Mouse (Mus musculus) heart, postnatal 0 days (tissue): ENCODE measurements around the gene Plagl2. TPM values are rescaled to one million over a fixed set of nuclear protein-coding genes. Genes with fewer than 3 reads are reported as not detected.

Experiments used
- ATAC-seq: fragments of 200-750 bp; cut with Nextera tagmentation; 2 replicates; pipeline ENCODE4 v1.8.0; 2017; ENCODE audit warnings: low read depth, moderate number of reproducible peaks, moderate library complexity; ENCODE audit not compliant: insufficient read depth
- DNase-seq: peaks from one replicate; pipeline ENCODE4 v3.0.0-alpha.2; 2016; ENCODE audit warnings: low spot score
- H3K27ac ChIP-seq: fragments of 300-500 bp; sonication (generic); 2 replicates; pipeline ENCODE4 v1.5.1; 2014; ENCODE audit warnings: low read depth, mild to moderate bottlenecking
- H3K27me3 ChIP-seq: fragments of 300-500 bp; sonication (generic); 2 replicates; pipeline ENCODE4 v1.6.1; 2014; ENCODE audit warnings: low read length, mixed read lengths; ENCODE audit not compliant: control insufficient read depth, insufficient read depth
- H3K36me3 ChIP-seq: fragments of 300-500 bp; sonication (generic); replicated peaks from 2 replicates; pipeline ENCODE4 v1.6.1; 2014; ENCODE audit warnings: low read length, mixed read lengths; ENCODE audit not compliant: control insufficient read depth, insufficient read depth
- H3K4me1 ChIP-seq: fragments of 300-500 bp; sonication (generic); 2 replicates; pipeline ENCODE4 v1.6.1; 2014; ENCODE audit warnings: antibody characterized with exemption; ENCODE audit not compliant: control insufficient read depth, insufficient read depth
- H3K4me2 ChIP-seq: fragments of 300-500 bp; sonication (generic); 2 replicates; pipeline ENCODE4 v1.6.1; 2014; ENCODE audit warnings: low read depth, mild to moderate bottlenecking, low read length, moderate library complexity
- H3K4me3 ChIP-seq: fragments of 300-500 bp; sonication (generic); 2 replicates; pipeline ENCODE4 v1.5.1; 2014; ENCODE audit warnings: low read depth, low read length
- H3K9ac ChIP-seq: fragments of 300-500 bp; sonication (generic); replicated peaks from 2 replicates; pipeline ENCODE4 v1.6.1; 2014; ENCODE audit warnings: low read depth, low read length, mixed read lengths
- H3K9me3 ChIP-seq: fragments of 300-500 bp; sonication (generic); replicated peaks from 2 replicates; pipeline ENCODE4 v1.6.1; 2016; ENCODE audit warnings: low read length; ENCODE audit not compliant: control insufficient read depth
- CTCF ChIP-seq: IDR thresholded peaks from 2 replicates; pipeline ENCODE4 v1.5.1; 2016; ENCODE audit warnings: antibody characterized with exemption, control low read depth, low read depth
- EP300 ChIP-seq: IDR thresholded peaks from 2 replicates; pipeline ENCODE4 v1.6.1; 2016; ENCODE audit warnings: antibody characterized with exemption, low read depth
- WGBS: fragments of 180-500 bp; shearing (Covaris S2); extraction: QIAGEN DNeasy Blood & Tissue Kit; methylation state at CpG from one replicate; pipeline ENCODE4 v1.1.7; 2014; 5-methylcytosine and 5-hydroxymethylcytosine counted together
- polyA plus RNA-seq: library from polyadenylated mRNA; unstranded; fragments of >200 nt; fragmentation: Nextera tagmentation; extraction: Ambion mirVana; gene quantifications from 2 replicates; pipeline ENCODE4 v1.2.1, GENCODE M21; 2015
- total RNA-seq: library from RNA; depleted of rRNA; stranded (reverse); fragments of >200 nt; gene quantifications from 2 replicates; pipeline ENCODE4 v1.2.3, GENCODE M21; 2014; ENCODE audit warnings: low replicate concordance

The Plagl2 gene
- total and polyA plus RNA-seq, 2 experiments from 2014 or later, result 2.6 to 6.3 TPM

DNA sequence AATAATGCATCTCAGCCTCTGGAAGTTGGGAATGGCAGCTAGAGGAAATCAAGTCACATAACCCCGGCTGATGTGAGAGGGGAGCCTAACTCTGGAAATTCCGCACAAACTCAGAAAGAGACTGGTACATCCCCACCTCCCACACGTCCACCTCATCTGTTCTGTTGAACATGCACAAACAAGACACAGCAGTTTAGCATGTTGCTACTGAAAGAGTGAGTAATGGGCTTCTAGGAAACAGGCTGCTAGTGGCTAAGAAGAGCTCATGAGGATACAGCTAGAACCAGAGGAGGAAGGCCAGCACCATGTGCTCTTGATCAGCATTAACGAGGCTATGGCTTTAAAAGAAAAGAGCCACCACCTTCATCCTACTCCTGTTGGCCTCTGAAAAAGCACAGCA lies 3.3 kb downstream of the Plagl2 start:
- Histone ChIP-seq H3K36me3 (peaks cover 30% of the 10 kb centered on the region), H3K27ac (no peak overlapping the region), H3K4me3 (no peak overlapping the region), H3K4me1 (peaks cover 26% of the 10 kb centered on the region), H3K9ac (0 out of 2 replicates have a peak overlapping the region, but pooled peaks have one; percentile 22), H3K4me2 (no peak overlapping the region), H3K27me3 (no peaks in the 10 kb centered on the region), H3K9me3 (no peaks in the 10 kb centered on the region)
- no peak for DNase-seq
- WGBS, result 68% methylated on average over 4 of the region's 4 CpGs
- no peak for ATAC-seq
- TF ChIP-seq EP300 (no peak), CTCF (no peak)

DNA sequence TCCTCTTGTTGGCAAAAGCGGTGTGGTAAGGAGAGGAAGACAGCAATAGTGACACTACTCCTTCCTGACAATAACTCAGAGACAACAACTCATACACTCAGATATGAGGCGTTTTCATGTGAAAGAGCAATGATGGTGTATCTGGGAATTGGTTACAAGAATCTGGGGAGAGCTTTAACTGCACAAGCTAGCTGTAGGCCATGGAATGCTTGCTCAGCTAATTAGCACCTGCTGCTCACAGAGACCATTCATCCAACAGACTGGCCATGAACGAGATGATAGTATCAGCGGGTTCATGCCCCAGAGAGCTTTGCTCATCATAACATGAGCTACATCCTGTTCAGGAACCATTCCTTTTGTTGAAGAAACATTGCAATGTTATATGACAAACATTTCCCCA lies 4.0 kb downstream of the Plagl2 start:
- no peak for DNase-seq
- Histone ChIP-seq H3K4me2 (no peak overlapping the region), H3K27me3 (no peaks in the 10 kb centered on the region), H3K9me3 (no peaks in the 10 kb centered on the region), H3K4me1 (peaks cover 22% of the 10 kb centered on the region), H3K4me3 (no peak overlapping the region), H3K36me3 (peaks cover 37% of the 10 kb centered on the region), H3K27ac (no peak overlapping the region), H3K9ac (no peak overlapping the region)
- WGBS, result 71% methylated on average over 4 of the region's 4 CpGs
- TF ChIP-seq EP300 (no peak), CTCF (no peak)
- ATAC-seq, result no peak

DNA sequence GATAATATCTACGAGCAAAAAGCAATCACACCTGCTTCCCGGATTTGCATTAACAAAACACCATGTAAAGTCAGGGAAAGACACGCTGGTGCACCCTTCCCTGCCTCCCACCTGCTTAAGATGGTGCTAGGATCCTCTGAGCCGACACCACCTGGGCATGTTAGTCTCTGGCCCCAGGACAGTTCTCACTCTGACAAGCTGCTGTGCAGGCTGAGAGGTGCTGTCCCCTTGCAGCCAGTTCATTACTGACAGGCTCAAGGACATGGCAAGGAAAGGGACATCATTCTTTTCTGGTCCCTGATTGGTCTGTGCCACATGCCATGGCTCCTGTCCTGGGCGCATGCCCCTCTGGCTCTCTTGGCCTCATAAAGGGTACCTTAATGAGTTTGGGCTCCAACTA lies 12.7 kb downstream of the Plagl2 start:
- Histone ChIP-seq H3K4me2 (no peak overlapping the region), H3K9ac (no peak overlapping the region), H3K4me1 (peaks cover 11% of the 10 kb centered on the region), H3K27ac (0 out of 2 replicates have a peak overlapping the region, but pooled peaks have one; percentile 15), H3K4me3 (no peak overlapping the region), H3K9me3 (no peaks in the 10 kb centered on the region), H3K27me3 (no peaks in the 10 kb centered on the region), H3K36me3 (peaks cover 46% of the 10 kb centered on the region)
- 0 out of 2 replicates have a peak, but pooled peaks have one; percentile 33 for ATAC-seq
- TF ChIP-seq EP300, result no peak
- TF ChIP-seq CTCF, result no peak
- DNase-seq, result no peak
- WGBS, result 70% methylated on average over 5 of the region's 5 CpGs

DNA sequence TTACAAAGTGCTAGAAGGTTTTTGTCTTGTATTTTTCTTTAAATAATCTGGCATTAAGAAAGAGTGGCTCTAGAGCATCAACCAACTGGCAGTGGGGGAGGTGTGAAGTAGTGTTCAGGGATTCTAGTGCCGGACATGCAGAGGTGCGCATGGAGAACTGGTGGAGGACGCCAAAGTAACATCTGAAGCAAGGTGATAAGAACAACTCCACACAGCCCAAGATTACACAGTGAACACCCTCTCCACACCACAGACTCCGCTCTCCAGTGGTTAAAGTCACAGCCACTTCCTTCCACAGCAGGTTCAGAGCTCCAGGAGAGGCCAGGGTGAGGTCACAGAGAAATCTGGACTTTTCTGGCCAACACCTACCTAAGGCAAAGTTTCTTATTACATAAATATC lies 13.3 kb downstream of the Plagl2 start:
- no peak for ATAC-seq
- Histone ChIP-seq H3K4me3 (no peak overlapping the region), H3K36me3 (peaks cover 41% of the 10 kb centered on the region)

DNA sequence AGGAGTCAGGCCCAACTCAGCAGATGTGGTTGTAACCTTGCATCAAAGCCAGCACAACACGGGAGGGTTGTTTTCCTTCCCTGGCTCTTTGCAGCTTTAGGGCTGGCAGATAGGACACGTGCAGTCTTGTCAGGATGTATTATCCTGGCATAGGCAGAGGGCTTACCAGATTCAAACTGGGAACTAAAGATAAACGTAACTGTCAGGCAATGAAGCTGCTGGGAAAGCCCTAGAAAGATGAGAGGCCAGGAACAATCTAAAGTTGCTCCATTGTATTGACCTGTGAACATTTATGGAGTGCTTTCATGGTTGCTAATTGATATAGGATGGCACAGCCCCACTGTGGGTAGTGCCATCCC lies 15.7 kb downstream of the Plagl2 start:
- WGBS, result 9% methylated on average over 3 of the region's 3 CpGs
- Histone ChIP-seq H3K4me3 (peak overlapping the region; percentile 75), H3K27me3 (no peaks in the 10 kb centered on the region), H3K9ac (peak overlapping the region; percentile 77), H3K9me3 (no peaks in the 10 kb centered on the region), H3K27ac (no peak overlapping the region), H3K36me3 (peaks cover 17% of the 10 kb centered on the region), H3K4me1 (peaks cover 11% of the 10 kb centered on the region), H3K4me2 (peak overlapping the region; percentile 90)
- TF ChIP-seq EP300, result no peak
- TF ChIP-seq CTCF, result no peak
- peak; percentile 21; the same call in 1 of the 2 replicates for ATAC-seq
- no peak for DNase-seq

More for the DNA sequence above, 13.3 kb downstream of the Plagl2 start:
- TF ChIP-seq CTCF (no peak), EP300 (no peak)
- Histone ChIP-seq H3K27me3 (no peaks in the 10 kb centered on the region), H3K9me3 (no peaks in the 10 kb centered on the region), H3K4me1 (peaks cover 11% of the 10 kb centered on the region), H3K4me2 (no peak overlapping the region), H3K9ac (no peak overlapping the region), H3K27ac (no peak overlapping the region)
- no peak for DNase-seq
- 64% methylated on average over 4 of the region's 4 CpGs for WGBS

DNA sequence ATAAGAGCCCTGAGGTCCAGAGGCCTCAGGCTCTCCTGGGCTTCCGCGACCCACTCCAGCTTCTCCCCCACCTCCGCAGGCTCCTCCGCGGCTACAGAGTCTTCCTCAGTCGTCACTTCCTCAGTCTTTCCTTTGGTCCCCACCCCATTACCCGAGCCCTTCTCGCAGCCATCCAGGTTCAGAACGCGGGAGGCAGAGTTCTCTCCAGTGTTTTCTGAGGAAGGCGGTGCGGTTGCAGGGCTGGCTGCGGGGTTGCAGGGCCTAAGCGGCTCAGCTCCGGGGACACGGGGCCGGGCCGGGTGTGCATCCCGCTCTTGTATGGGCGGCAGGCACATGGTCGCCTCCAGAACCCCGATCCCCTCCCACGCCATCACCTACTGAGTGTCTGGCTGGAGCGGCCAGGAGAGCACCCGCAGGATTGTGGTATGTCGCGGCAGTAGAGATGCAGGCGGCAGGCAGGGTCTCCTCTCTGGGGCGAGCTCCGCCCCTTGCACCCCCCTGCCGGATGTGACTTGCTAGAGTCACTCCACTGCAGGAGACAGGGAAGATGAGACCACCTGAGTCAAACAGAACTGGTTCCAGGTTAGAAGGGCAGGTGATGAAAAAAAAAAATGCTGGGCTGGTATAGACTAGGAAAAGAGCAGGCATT lies 16.2 kb downstream of the Plagl2 start, which contains the start of gene Tspyl3:
Tspyl3 (minus strand) TSS at position 496 of the 649 bp plus-strand sequence.
- peaks cover 11% of the 10 kb centered on the region for H3K4me1 ChIP-seq
- under 1% methylated on average over 31 of the region's 31 CpGs for whole genome bisulfite sequencing
- peak within 1 kb of the TSS; percentile 75 for H3K4me3 ChIP-seq
- H3K4me2 ChIP-seq, result peak within 1 kb of the TSS; percentile 90
- peak; percentile 40 for ATAC-seq
- no peak for TF ChIP-seq CTCF
- TF ChIP-seq EP300, result no peak
- peaks cover 12% of the 10 kb centered on the region for H3K36me3 ChIP-seq
- 0 out of 2 replicates have a peak within 1 kb of the TSS, but pooled peaks have one; percentile 34 for H3K27ac ChIP-seq
- no peaks in the 10 kb centered on the region for H3K9me3 ChIP-seq
- peak within 1 kb of the TSS; percentile 77 for H3K9ac ChIP-seq
- H3K27me3 ChIP-seq, result no peaks in the 10 kb centered on the region
- DNase-seq, result no peak
